Mouse (Mus musculus): ENCODE results near the gene Tnc.

- TF ChIP-seq POLR2A (IDR thresholded peaks at IDR 0.05; ENCODE audit: low read depth, low read length) (no peak), CTCF (conservative IDR thresholded peaks at IDR 0.05; ENCODE audit: insufficient read depth, insufficient read length, low read depth, low read length) (no peak)
Observed at GRCm38 (mm10) chr4:63950054-63950453, 96.8 kb downstream of the Tnc start.
